Comparison of ENCODE assay signal across 26 mouse cellular contexts in the genomic region with DNA sequence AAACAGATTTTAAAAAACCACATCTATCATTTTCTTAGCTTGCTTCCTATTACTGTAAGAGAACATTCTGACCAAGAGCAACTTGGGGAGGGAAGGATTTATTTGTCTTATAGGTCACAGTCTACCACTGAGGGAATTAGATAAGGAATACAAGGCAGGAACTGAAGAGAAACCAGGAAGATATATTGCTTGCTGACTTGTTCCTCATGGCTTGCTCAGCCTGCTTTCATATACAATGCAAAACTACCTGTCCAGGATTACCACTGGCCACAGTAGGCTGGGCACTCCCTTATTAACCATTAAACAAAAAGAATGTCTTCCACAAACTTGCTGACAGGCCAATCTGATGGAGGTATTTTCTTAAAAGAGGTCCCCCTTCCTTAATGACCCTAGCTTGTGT.
"Had no signal": no experiment of that assay in that cellular context is flagged by ENCODE, and none has a peak within 500 bp of the region (broad histone marks: within the 10 kb centered on the region; RNA-seq: fewer than 3 reads in every experiment).

No protein-coding gene starts in this region.

- ATAC-seq: hindbrain, embryonic 16.5 days; inflammation-experienced regulatory T-cells, adult 6 months; liver, embryonic 12.5 days had no signal

- H3K4me2 ChIP-seq: heart, embryonic 11.5 days; heart, embryonic 13.5 days; heart, embryonic 15.5 days; hindbrain, embryonic 12.5 days; hindbrain, embryonic 14.5 days; kidney, embryonic 15.5 days; limb, embryonic 13.5 days; limb, embryonic 15.5 days; liver, embryonic 12.5 days had no signal

- H3K4me3 ChIP-seq: heart, adult 2 months; heart, embryonic 13.5 days; heart, embryonic 15.5 days; hindbrain, embryonic 10.5 days; hindbrain, embryonic 12.5 days; kidney, embryonic 15.5 days; limb, embryonic 13.5 days; limb, embryonic 15.5 days; liver, embryonic 12.5 days had no signal

- H3K9me3 ChIP-seq: heart, embryonic 13.5 days; heart, embryonic 15.5 days; hindbrain, embryonic 12.5 days; kidney, embryonic 15.5 days; limb, embryonic 13.5 days; limb, embryonic 15.5 days; liver, embryonic 12.5 days had no signal

- H3K36me3 ChIP-seq: heart, embryonic 13.5 days; heart, embryonic 15.5 days; hindbrain, embryonic 10.5 days; hindbrain, embryonic 12.5 days; kidney, embryonic 15.5 days; limb, embryonic 13.5 days; limb, embryonic 15.5 days; liver, embryonic 12.5 days had no signal

- DNase-seq: gastrocnemius, postnatal 10 days; gastrocnemius, postnatal 25 days; heart, adult 2 months; heart, postnatal 4 days; kidney, adult 11 months; kidney, adult 2 months; kidney, adult 9 months; kidney, postnatal 14 days; kidney, postnatal 36 days; layer of hippocampus, adult 9-11 months; layer of hippocampus, postnatal 36 days; left cerebral cortex, postnatal 4 days had no signal

- H3K4me1 ChIP-seq: heart, embryonic 15.5 days; hindbrain, embryonic 12.5 days; kidney, embryonic 15.5 days; limb, embryonic 15.5 days had no signal

- H3K9ac ChIP-seq: heart, embryonic 13.5 days; heart, embryonic 15.5 days; hindbrain, embryonic 12.5 days; hindbrain, embryonic 14.5 days; kidney, embryonic 15.5 days; limb, embryonic 13.5 days; limb, embryonic 15.5 days; liver, embryonic 12.5 days; liver, embryonic 14.5 days had no signal

- H3K27ac ChIP-seq: heart, adult 2 months; heart, embryonic 13.5 days; heart, embryonic 15.5 days; hindbrain, embryonic 10.5 days; hindbrain, embryonic 12.5 days; hindbrain, embryonic 14.5 days; kidney, embryonic 15.5 days; kidney, postnatal 0 days; limb, embryonic 13.5 days; limb, embryonic 15.5 days; liver, embryonic 12.5 days; liver, embryonic 14.5 days had no signal

- H3K27me3 ChIP-seq: heart, embryonic 13.5 days; heart, embryonic 15.5 days; hindbrain, embryonic 12.5 days; kidney, embryonic 15.5 days; limb, embryonic 13.5 days; limb, embryonic 15.5 days; liver, embryonic 12.5 days had no signal
